Mouse (Mus musculus) stomach, embryonic 14.5 days (tissue): ENCODE results near the gene Tifab. TPM values are rescaled to one million over a fixed set of nuclear protein-coding genes. Genes with fewer than 3 reads are reported as not detected.

Experiments used
- ATAC-seq: fragments of 200-750 bp; cut with Nextera tagmentation; 2 replicates; pipeline ENCODE4 v1.8.0; 2017; ENCODE audit warnings: low read depth, moderate TSS enrichment; ENCODE audit not compliant: insufficient number of reproducible peaks, insufficient read depth, low FRiP score
- H3K27ac ChIP-seq: fragments of 300-500 bp; sonication (generic); 2 replicates; pipeline ENCODE4 v1.5.1; 2014; ENCODE audit warnings: mild to moderate bottlenecking, low read length, moderate library complexity, mixed read lengths
- H3K27me3 ChIP-seq: fragments of 300-500 bp; sonication (generic); 2 replicates; pipeline ENCODE4 v1.6.1; 2014; ENCODE audit warnings: low read length, control low read depth, mixed read lengths; ENCODE audit not compliant: control insufficient read depth, insufficient read depth
- H3K36me3 ChIP-seq: fragments of 300-500 bp; sonication (generic); 2 replicates; pipeline ENCODE4 v1.6.1; 2014; ENCODE audit warnings: mild to moderate bottlenecking, control low read depth, low read length, moderate library complexity, mixed read lengths; ENCODE audit not compliant: control insufficient read depth, insufficient read depth
- H3K4me1 ChIP-seq: fragments of 300-500 bp; sonication (generic); 2 replicates; pipeline ENCODE4 v1.6.1; 2014; ENCODE audit warnings: low read length, control low read depth, mixed read lengths; ENCODE audit not compliant: control insufficient read depth, insufficient read depth
- H3K4me2 ChIP-seq: fragments of 300-500 bp; sonication (generic); replicated peaks from 2 replicates; pipeline ENCODE4 v1.6.1; 2014; ENCODE audit warnings: low read depth, low read length, control low read depth
- H3K4me3 ChIP-seq: fragments of 300-500 bp; sonication (generic); 2 replicates; pipeline ENCODE4 v1.5.1; 2014; ENCODE audit warnings: low read depth, low read length, control low read depth
- H3K9ac ChIP-seq: fragments of 300-500 bp; sonication (generic); replicated peaks from 2 replicates; pipeline ENCODE4 v1.6.1; 2014; ENCODE audit warnings: low read depth, mild to moderate bottlenecking, control low read depth, low read length, moderate library complexity, mixed read lengths
- H3K9me3 ChIP-seq: fragments of 300-500 bp; sonication (generic); 2 replicates; pipeline ENCODE4 v1.6.1; 2016; ENCODE audit warnings: low read depth, low read length, control low read depth; ENCODE audit not compliant: control insufficient read depth
- WGBS: fragments of 180-500 bp; shearing (Covaris S2); extraction: QIAGEN DNeasy Blood & Tissue Kit; methylation state at CpG from one replicate; pipeline ENCODE4 v1.1.7; 2014; 5-methylcytosine and 5-hydroxymethylcytosine counted together
- polyA plus RNA-seq: library from polyadenylated mRNA; unstranded; fragments of >200 nt; fragmentation: Nextera tagmentation; extraction: Ambion mirVana; gene quantifications from 2 replicates; pipeline ENCODE4 v1.2.1, GENCODE M21; 2014

The Tifab gene
- polyA plus RNA-seq, 1 experiment from 2014 or later = 1.2 TPM

DNA sequence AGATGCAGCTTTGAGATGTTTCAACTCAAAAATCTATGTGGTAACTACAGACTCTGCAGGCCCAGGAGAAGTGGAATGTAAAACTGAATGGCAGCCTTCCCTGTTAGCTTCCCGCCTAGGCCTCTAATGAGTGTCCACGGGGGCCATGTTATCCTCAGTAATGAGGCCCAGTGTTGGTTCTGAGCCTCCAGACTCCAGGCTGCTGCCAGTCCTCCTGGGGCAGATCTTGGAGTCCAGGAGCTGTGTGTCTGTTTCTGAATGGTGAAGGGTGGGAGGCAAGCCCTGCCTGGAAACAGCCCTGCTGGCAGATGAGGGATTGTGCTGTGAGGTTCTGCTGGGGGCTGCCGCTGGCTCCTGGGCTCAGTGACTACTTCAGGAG lies 10.3 kb downstream of the Tifab start:
- no peak overlapping the region for H3K4me3 ChIP-seq
- H3K36me3 ChIP-seq = no peaks in the 10 kb centered on the region
- H3K9me3 ChIP-seq = no peaks in the 10 kb centered on the region
- peaks cover 31% of the 10 kb centered on the region; the same call in 1 of the 2 replicates for H3K4me1 ChIP-seq
- H3K27ac ChIP-seq = peak overlapping the region; percentile 77
- no peaks in the 10 kb centered on the region for H3K27me3 ChIP-seq
- no peak overlapping the region for H3K4me2 ChIP-seq
- no peak overlapping the region for H3K9ac ChIP-seq
- 46% methylated on average over 3 of the region's 3 CpGs for WGBS
- no peak for ATAC-seq

DNA sequence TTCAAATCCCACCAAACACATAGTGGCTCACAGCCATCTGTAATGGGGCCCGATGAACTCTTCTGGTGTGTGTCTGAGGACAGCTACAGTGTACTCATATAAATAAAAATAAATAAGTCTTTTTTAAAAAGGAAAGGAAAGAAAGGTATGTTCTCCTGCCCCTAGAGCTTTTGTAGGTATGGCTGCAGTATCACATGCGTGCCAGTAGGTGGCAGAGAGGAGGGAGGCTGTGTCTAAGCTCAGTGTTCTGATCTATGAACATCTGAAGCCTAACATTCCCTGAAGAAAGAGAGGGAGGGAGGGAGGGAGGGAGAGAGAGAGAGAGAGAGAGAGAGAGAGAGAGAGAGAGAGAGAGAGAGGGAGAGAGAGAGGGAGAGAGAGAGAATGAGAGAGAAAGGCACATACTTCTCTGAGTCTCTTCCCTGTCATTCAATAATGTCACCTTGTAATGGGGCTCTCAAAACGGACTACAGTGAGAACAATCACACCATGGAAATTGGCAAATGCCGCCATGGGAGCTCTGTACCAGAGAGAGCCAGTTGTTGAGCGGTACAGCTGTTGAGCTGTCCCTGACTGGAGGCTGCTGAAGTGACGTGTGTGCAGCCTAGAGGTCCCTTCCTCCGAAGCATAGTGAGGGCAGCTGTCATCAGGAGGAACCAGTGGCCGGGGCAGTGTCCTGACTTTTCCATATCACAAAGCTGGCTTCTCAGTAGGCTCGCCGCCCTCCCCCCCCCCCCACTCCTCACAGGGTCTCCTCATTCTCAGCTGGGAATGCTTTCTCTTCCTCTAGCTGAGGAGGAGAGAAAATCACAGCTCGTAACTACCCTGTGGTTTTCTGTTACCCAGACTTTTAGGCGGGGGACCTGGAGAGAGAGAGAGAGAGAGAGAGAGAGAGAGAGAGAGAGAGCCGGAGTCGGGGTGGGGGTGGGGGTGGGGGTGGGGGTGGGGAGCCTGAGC lies 11.0 kb downstream of the Tifab start:
- ATAC-seq = peak; percentile 50; the same call in 1 of the 2 replicates
- no peaks in the 10 kb centered on the region for H3K36me3 ChIP-seq
- H3K27me3 ChIP-seq = no peaks in the 10 kb centered on the region
- H3K4me3 ChIP-seq = no peak overlapping the region
- no peak overlapping the region for H3K4me2 ChIP-seq
- peaks cover 25% of the 10 kb centered on the region; the same call in 1 of the 2 replicates for H3K4me1 ChIP-seq
- no peaks in the 10 kb centered on the region for H3K9me3 ChIP-seq
- H3K27ac ChIP-seq = peak overlapping the region; percentile 77
- H3K9ac ChIP-seq = no peak overlapping the region
- WGBS = 28% methylated on average over 12 of the region's 14 CpGs

DNA sequence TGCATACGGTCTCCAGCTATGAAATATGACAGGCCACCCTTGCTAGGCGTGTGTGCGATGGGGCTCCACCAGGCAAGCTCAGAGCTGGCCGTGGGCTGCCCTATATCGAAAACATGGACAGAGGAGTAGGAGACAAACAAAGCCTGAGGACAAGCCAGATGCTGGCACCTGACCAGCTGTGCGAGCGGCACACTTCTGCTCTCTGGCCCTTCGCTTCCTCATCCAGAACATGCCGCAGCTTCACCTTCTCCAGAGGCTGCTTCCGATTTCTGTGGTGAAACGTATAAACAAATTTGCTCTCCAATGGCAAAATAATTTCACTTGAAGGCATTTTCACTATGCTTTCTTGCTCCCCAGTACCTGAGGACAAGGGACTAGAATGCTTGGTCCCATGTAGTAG lies 13.1 kb downstream of the Tifab start:
- no peak overlapping the region for H3K4me2 ChIP-seq
- no peak overlapping the region for H3K9ac ChIP-seq
- H3K36me3 ChIP-seq = no peaks in the 10 kb centered on the region
- H3K4me3 ChIP-seq = no peak overlapping the region
- no peak for ATAC-seq
- no peaks in the 10 kb centered on the region for H3K9me3 ChIP-seq
- 84% methylated on average over 11 of the region's 11 CpGs for WGBS
- no peaks in the 10 kb centered on the region for H3K27me3 ChIP-seq
- no peak overlapping the region for H3K27ac ChIP-seq
- peaks cover 13% of the 10 kb centered on the region; the same call in 1 of the 2 replicates for H3K4me1 ChIP-seq

DNA sequence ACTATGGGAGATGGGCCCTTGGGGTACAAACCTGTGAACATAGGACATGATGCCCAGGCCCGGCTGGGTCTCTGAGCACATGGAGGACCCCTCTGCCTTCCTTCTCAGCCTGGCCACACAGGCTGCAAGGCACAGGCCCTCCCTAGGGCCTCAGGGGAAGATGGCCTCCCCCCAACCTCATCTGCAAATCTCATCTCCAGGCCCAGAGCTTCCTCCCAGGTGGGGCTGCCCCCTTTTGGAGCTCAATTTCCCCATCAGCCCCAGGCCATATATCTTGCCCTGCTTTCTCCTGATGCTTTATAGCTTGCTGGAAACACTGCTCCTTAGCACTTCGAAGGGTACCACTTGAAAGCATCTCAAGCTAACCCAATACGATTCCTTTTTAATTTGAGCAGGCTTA lies 14.3 kb downstream of the Tifab start:
- Histone ChIP-seq H3K9ac (no peak overlapping the region), H3K4me3 (no peak overlapping the region)
- WGBS = 90% methylated on average over 3 of the region's 3 CpGs

DNA sequence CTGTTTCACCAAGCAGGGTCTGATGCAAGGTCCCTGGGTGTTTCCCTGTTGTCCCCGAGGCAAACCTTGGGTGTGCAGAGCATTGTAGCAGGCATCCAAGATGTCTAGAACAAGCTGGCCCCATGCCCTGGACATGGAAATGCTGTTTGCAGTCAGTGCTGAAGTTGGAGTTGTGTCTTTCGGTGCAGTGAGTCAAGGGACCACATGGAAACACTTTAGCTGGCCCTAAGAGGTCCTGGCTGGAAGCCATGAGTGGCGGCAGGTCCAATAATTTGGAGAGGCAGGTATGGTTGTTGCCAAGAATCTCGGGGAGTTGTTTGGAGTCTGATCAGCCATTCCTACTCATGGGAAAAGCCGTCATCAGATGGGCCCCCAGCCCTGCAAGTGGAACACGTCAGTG lies 14.9 kb downstream of the Tifab start:
- H3K36me3 ChIP-seq = no peaks in the 10 kb centered on the region
- H3K4me3 ChIP-seq = no peak overlapping the region
- 60% methylated on average over 6 of the region's 6 CpGs for WGBS
- H3K27me3 ChIP-seq = no peaks in the 10 kb centered on the region
- peaks cover 19% of the 10 kb centered on the region for H3K4me1 ChIP-seq
- no peaks in the 10 kb centered on the region for H3K9me3 ChIP-seq
- no peak for ATAC-seq
- no peak overlapping the region for H3K9ac ChIP-seq
- no peak overlapping the region for H3K4me2 ChIP-seq
- H3K27ac ChIP-seq = no peak overlapping the region; the same call in 1 of the 2 replicates

More for the DNA sequence above, 14.3 kb downstream of the Tifab start:
- H3K27ac ChIP-seq = no peak overlapping the region
- peaks cover 17% of the 10 kb centered on the region for H3K4me1 ChIP-seq
- no peaks in the 10 kb centered on the region for H3K9me3 ChIP-seq
- ATAC-seq = no peak
- no peak overlapping the region for H3K4me2 ChIP-seq
- no peaks in the 10 kb centered on the region for H3K36me3 ChIP-seq
- no peaks in the 10 kb centered on the region for H3K27me3 ChIP-seq

DNA sequence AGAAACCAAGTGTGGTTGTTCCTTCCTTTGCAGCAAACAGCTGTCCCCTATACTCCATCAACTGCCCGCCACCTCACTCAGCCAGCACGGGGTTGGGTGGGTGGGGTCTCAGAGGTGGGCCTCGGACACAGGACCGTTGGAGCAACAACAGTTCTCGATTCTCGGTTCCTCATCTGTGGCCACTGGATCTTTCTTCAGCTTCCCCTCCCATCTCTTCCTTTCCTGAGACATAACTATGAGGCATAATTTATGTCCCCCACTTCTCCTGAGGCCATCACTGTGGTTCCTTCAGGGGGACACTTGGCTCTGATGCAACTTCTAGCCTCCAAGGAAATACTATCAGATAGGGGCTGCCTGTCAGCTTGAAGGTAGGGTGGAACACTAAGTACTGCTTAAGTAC lies 15.8 kb downstream of the Tifab start:
- Histone ChIP-seq H3K4me3 (no peak overlapping the region), H3K27ac (no peak overlapping the region), H3K27me3 (no peaks in the 10 kb centered on the region), H3K9ac (no peak overlapping the region), H3K9me3 (no peaks in the 10 kb centered on the region), H3K36me3 (no peaks in the 10 kb centered on the region), H3K4me2 (no peak overlapping the region), H3K4me1 (peaks cover 13% of the 10 kb centered on the region)
- WGBS = 66% methylated on average over 6 of the region's 6 CpGs
- no peak for ATAC-seq

DNA sequence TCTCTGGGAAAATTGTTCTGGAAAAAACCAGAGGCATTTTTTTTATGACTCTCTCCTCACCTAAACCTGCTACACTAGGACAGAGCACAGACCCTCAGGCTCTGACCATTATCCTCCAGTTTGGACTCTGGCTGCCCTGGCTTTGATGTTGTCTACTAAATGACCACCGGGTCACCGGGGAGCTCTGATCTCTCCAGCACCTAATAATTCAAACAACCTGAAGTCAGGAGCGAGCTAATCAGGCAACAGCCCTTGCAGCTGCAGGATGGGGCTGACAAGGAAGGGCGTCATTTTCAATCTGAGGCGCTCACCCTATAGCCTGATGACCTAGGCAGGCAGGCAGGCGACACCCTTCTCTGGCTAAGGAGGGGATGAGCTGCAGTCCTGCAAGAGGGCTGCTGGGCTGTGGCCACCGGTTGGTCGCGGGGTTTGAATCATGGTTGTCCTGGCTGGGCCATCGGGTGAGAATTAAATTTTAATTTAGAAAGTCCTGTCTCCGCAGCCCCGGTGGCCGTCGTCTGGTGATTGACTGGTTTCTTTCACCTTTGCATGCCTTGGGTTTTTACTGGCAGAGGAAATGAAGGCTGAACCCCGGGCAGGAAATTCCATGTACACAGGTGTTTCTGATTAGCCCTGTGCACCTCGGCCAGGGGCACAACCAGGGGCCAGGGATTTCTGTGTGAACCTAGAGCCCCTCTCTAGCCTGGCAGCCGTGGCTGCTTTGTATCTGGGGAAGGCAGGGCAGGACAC lies 18.9 kb downstream of the Tifab start:
- H3K4me2 ChIP-seq = no peak overlapping the region
- 18% methylated on average over 17 of the region's 17 CpGs for WGBS

DNA sequence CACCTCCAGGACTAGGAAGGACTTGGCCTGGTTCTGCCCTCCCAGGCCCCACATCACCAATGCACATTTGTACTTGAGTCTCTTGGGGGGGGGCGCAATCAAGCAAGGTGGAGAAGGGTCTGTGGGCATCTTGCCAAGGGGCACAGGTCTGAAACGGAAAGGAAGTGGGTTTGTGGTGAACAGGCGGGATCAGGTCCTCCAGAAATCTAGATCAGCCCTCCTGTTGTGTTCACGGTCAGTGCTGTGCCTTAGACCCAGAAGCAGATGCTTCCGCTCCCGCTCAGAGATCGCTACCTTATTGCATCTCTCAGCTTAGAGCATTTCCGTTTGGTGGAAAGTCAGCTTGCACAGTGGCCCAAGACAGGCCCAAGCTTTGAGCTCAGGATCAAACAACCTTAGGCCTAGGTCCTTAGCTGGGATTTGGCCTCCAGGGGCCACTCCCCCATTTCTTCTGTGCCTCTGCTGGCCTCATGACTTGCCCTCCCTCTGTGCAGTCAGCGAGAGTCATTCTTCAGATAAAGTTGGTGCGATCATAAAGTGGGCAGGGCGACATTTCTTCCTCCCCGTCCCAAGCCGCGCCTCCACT lies 19.6 kb downstream of the Tifab start:
- Histone ChIP-seq H3K27ac (no peak overlapping the region), H3K27me3 (no peaks in the 10 kb centered on the region), H3K9me3 (no peaks in the 10 kb centered on the region), H3K4me3 (no peak overlapping the region), H3K36me3 (no peaks in the 10 kb centered on the region), H3K9ac (no peak overlapping the region), H3K4me1 (peaks cover 17% of the 10 kb centered on the region), H3K4me2 (no peak overlapping the region)
- 47% methylated on average over 14 of the region's 14 CpGs for WGBS
- ATAC-seq = peak; percentile 39; the same call in 1 of the 2 replicates

More for the DNA sequence above, 18.9 kb downstream of the Tifab start:
- no peak overlapping the region for H3K27ac ChIP-seq
- H3K4me3 ChIP-seq = no peak overlapping the region
- ATAC-seq = peak; percentile 8; the same call in 1 of the 2 replicates
- no peak overlapping the region for H3K9ac ChIP-seq
- no peaks in the 10 kb centered on the region for H3K9me3 ChIP-seq
- peaks cover 17% of the 10 kb centered on the region for H3K4me1 ChIP-seq
- H3K36me3 ChIP-seq = no peaks in the 10 kb centered on the region
- no peaks in the 10 kb centered on the region for H3K27me3 ChIP-seq
